Comparison of ENCODE assay signal across 27 mouse cellular contexts in genomic region chr13:117732738-117733137, GRCm38 (mm10).
DNase-seq lines count a peak whose midpoint lies in the region; ATAC-seq lines count a peak whose summit lies in the region.
"Had no signal": no experiment of that assay in that cellular context is flagged by ENCODE, and none has a peak within 500 bp of the region (broad histone marks: within the 10 kb centered on the region; RNA-seq: fewer than 3 reads in every experiment).

No protein-coding gene starts in this region.

- H3K27me3 ChIP-seq in liver, embryonic 11.5 days (replicated peaks; ENCODE audit: control insufficient read depth, insufficient read depth, low read length) = no peaks in the 10 kb centered on the region
- H3K27me3 ChIP-seq: embryonic facial prominence, embryonic 13.5 days; forebrain, embryonic 12.5 days; forebrain, embryonic 15.5 days; heart, embryonic 13.5 days; hindbrain, embryonic 12.5 days; hindbrain, embryonic 15.5 days had no signal

- 0 out of 2 replicates have a peak, but pooled peaks have one; percentile 12 for ATAC-seq in liver, embryonic 11.5 days (replicated peaks; ENCODE audit: low FRiP score)
- ATAC-seq: activated CD4-positive, CD25-positive, alpha-beta regulatory T cell, adult 4 months; forebrain, embryonic 15.5 days; intestine, postnatal 0 days had no signal

- H3K9me3 ChIP-seq in liver, embryonic 11.5 days (ENCODE audit: control insufficient read depth, low read length) = no peaks in the 10 kb centered on the region
- H3K9me3 ChIP-seq: embryonic facial prominence, embryonic 13.5 days; forebrain, embryonic 12.5 days; forebrain, embryonic 15.5 days; heart, embryonic 10.5 days; heart, embryonic 13.5 days; hindbrain, embryonic 12.5 days; hindbrain, embryonic 15.5 days had no signal

- H3K27ac ChIP-seq in liver, embryonic 11.5 days (ENCODE audit: low read depth, low read length) = no peak overlapping the region
- H3K27ac ChIP-seq: embryonic facial prominence, embryonic 13.5 days; forebrain, embryonic 12.5 days; forebrain, embryonic 15.5 days; heart, adult 2 months; heart, embryonic 10.5 days; heart, embryonic 13.5 days; hindbrain, embryonic 12.5 days; hindbrain, embryonic 15.5 days had no signal

- H3K4me1 ChIP-seq in liver, embryonic 11.5 days (replicated peaks; ENCODE audit: control insufficient read depth, insufficient read depth, low read length) = no peaks in the 10 kb centered on the region
- H3K4me1 ChIP-seq: embryonic facial prominence, embryonic 13.5 days; forebrain, embryonic 12.5 days; forebrain, embryonic 15.5 days; heart, embryonic 10.5 days; heart, embryonic 13.5 days; hindbrain, embryonic 12.5 days; hindbrain, embryonic 15.5 days had no signal

- no peaks in the 10 kb centered on the region for H3K36me3 ChIP-seq in liver, embryonic 11.5 days (ENCODE audit: control insufficient read depth, insufficient read depth, low read length)
- H3K36me3 ChIP-seq: embryonic facial prominence, embryonic 13.5 days; forebrain, embryonic 12.5 days; forebrain, embryonic 15.5 days; heart, embryonic 10.5 days; heart, embryonic 13.5 days; hindbrain, embryonic 12.5 days; hindbrain, embryonic 15.5 days had no signal

- DNase-seq in cerebellum, postnatal 10 days = peak; percentile 24 to 27
- DNase-seq in cerebellum, postnatal 4 days (ENCODE audit: low spot score in 2 of 2) = no peak
- DNase-seq in liver, embryonic 11.5 days (ENCODE audit: low spot score) = no peak
- DNase-seq in liver (no peak), NIH3T3 (ENCODE audit: low read depth) (peak; percentile 3)
- DNase-seq in urinary bladder, postnatal 10 days (ENCODE audit: low spot score) = no peak
- no peak for DNase-seq in frontal cortex, postnatal 10 days (ENCODE audit: low spot score in 2 of 2)
- DNase-seq: adrenal gland, adult 8-10 months; adrenal gland, postnatal 25 days; B cell, adult 2 months; cerebellum, adult 11-12 months; cerebellum, adult 8-10 months; cerebellum, postnatal 36 days; gastrocnemius, postnatal 10 days; gastrocnemius, postnatal 36 days; heart, adult 2 months; heart, postnatal 14 days had no signal

- no peak overlapping the region for H3K4me3 ChIP-seq in liver, embryonic 11.5 days (ENCODE audit: low read depth, low read length)
- H3K4me3 ChIP-seq: embryonic facial prominence, embryonic 13.5 days; erythroblast, embryonic 14.5 days; forebrain, embryonic 12.5 days; forebrain, embryonic 15.5 days; heart, adult 2 months; heart, embryonic 10.5 days; heart, embryonic 13.5 days; hindbrain, embryonic 12.5 days; hindbrain, embryonic 15.5 days had no signal

- H3K9ac ChIP-seq in liver, embryonic 11.5 days (ENCODE audit: low read depth, low read length) = no peak overlapping the region
- H3K9ac ChIP-seq: embryonic facial prominence, embryonic 13.5 days; forebrain, embryonic 12.5 days; forebrain, embryonic 15.5 days; heart, embryonic 13.5 days; hindbrain, embryonic 12.5 days; hindbrain, embryonic 15.5 days had no signal

- H3K4me2 ChIP-seq in liver, embryonic 11.5 days = no peak overlapping the region
- H3K4me2 ChIP-seq: embryonic facial prominence, embryonic 13.5 days; forebrain, embryonic 12.5 days; forebrain, embryonic 15.5 days; heart, embryonic 13.5 days; hindbrain, embryonic 12.5 days; hindbrain, embryonic 15.5 days had no signal

Comparison
In these comparisons a context has a peak if more than half of its experiments do, and no peak if none do; other contexts are left out.
1. DNase-seq: peak in cerebellum, postnatal 10 days (2 of 2) and NIH3T3 (single experiment); none in cerebellum, postnatal 4 days (0 of 2), liver, embryonic 11.5 days (single experiment), liver (single experiment), urinary bladder, postnatal 10 days (single experiment) and frontal cortex, postnatal 10 days (0 of 2).